Mouse (Mus musculus): ENCODE measurements around the gene Pitpnm2. TPM values are rescaled to one million over a fixed set of nuclear protein-coding genes. Genes with fewer than 3 reads are reported as not detected.
"Not testable (repeated sequence)": the region's sequence is repeated elsewhere in the genome, so short reads cannot be mapped to it uniquely, and the experiment has no call there.

Pitpnm2 gene
- total RNA-seq (2021): 10 to 100 TPM; 51.2 to 56.3 TPM
- long read RNA-seq, experiment 1, partial matches to known transcripts: 1 of 9 reads
- long read RNA-seq, experiment 1, other reads (novel, unspliced or antisense): 8 of 9 reads
- long read RNA-seq, experiment 2, partial matches to known transcripts: 3 of 14 reads
- long read RNA-seq, experiment 2, other reads (novel, unspliced or antisense): 11 of 14 reads

- DNase-seq (ENCODE audit: low spot score in 2 of 2): peak in 1 of 2 experiments; percentile 28
These were observed at the start of gene Pitpnm2 for GRCm38 (mm10) chr5:124249614-124250591. Pitpnm2 (minus strand) TSS chr5:124249760.

- DNase-seq (ENCODE audit: low spot score in 2 of 2): not testable (repeated sequence)
These were observed 49.7 kb upstream of the Pitpnm2 start for GRCm38 (mm10) chr5:124299307-124299706.

- DNase-seq (ENCODE audit: low spot score in 2 of 2): no peak
These were observed 46.9 kb upstream of the Pitpnm2 start for GRCm38 (mm10) chr5:124296475-124296874.

DNA sequence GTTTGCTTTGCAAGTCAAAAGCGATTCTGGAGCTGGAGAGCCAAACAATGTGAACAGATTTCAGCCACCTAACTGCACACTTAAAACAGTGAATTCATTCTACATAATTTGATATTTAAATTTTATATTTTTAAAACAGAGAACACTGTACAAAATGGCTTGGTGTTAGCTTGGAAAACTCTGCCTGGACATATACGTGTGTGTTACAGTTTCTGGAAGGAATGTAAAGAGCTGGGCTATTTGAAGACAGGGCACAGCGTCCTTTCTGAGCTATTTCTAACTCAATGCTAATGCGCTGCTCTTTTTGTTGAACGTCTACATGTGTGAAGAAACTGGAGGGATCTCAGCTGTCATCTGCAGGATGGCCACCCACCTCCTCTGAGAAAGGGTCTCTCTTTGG, 44.4 kb upstream of the Pitpnm2 start:
- DNase-seq (ENCODE audit: low spot score in 2 of 2): no peak

- DNase-seq (ENCODE audit: low spot score in 2 of 2): no peak
These were observed 40.7 kb upstream of the Pitpnm2 start for GRCm38 (mm10) chr5:124290216-124290615.

- DNase-seq (ENCODE audit: low spot score in 2 of 2): no peak
These were observed 38.2 kb upstream of the Pitpnm2 start for GRCm38 (mm10) chr5:124287616-124288247.

- no peak for DNase-seq (ENCODE audit: low spot score in 2 of 2)
These were observed 34.8 kb upstream of the Pitpnm2 start for GRCm38 (mm10) chr5:124284330-124284729.

GRCm38 (mm10) chr5:124282854-124283253, 33.3 kb upstream of the Pitpnm2 start:
- DNase-seq (ENCODE audit: low spot score in 2 of 2): no peak

DNA sequence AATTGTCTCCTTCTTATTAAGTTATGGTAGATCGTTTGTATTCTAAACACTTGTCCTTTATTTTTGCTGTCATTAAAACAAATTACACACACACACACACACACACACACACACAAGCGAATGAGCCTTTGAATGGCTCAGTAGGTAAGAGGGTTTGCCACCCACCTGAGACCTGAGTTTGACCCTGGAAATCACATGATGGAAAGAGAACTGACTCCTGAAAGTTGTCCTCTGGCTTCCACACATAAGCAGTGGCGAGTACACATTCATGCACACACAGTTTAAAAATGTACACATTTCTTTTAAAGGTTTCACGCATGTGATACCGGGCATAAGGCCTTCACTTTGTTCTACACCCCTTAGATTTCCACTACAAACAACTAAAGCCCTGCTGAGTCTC, 20.7 kb upstream of the Pitpnm2 start:
- DNase-seq (ENCODE audit: low spot score in 2 of 2): no peak

DNA sequence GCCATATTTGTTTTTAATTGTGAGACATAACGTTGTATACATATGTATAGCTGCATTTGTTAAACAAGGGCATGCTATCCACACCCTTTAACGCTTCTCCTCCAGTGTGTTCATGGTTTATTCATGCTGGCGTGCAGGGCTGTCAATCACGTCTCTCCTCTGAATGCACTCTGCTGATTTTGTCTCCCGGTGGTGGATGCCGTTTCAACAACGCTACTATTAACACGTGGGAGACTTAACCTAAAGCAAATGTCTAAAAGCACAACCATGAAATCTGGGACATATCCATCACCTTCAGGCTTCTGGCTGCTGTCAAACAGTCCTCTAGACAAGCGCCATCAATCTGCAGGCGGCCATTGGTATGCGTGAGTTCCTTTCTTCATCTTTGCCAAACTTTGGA, 20.1 kb upstream of the Pitpnm2 start:
- no peak for DNase-seq (ENCODE audit: low spot score in 2 of 2)

DNA sequence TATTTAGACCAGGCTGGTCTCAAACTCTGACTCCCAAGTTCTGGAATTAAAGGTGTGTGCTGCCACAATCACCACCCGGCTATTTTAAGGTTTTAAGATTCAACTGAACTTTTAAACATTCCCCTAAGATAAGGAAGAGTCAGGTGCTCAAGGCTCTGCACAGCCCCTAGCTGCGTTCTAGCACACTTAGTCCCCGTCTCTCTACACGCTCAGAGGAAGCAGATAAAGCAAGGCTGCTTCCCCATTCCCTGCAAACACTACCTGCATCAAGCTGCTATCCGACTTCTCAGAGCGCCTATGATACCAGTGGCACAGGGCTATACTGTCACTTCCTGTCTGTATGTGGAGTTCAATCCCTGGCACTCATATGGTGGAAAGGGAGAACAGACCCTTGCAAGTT, 18.1 kb upstream of the Pitpnm2 start:
- DNase-seq (ENCODE audit: low spot score in 2 of 2): no peak

- no peak for DNase-seq (ENCODE audit: low spot score in 2 of 2)
These were observed 17.3 kb upstream of the Pitpnm2 start for GRCm38 (mm10) chr5:124266821-124267220.

DNA sequence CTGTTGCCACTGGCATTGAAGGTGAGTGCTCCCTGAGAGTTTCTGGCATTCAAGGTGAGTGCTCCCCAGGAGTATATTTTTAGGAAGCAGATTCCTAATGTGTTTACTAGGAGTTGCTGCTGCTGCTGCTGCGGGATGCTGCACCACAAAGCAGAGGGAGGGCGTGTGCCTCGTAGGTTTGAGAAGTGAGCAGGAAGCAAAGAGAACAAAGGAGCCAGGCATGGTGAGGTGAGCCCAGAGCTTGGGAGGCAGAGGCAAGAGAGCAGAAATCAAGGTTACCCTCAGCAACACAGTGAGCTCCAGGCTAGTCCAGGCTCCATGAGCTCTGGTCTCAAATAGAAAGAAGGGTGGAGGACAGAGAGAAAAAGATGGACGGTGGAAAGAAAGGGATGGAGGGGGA, 13.7 kb upstream of the Pitpnm2 start:
- no peak for DNase-seq (ENCODE audit: low spot score in 2 of 2)

DNA sequence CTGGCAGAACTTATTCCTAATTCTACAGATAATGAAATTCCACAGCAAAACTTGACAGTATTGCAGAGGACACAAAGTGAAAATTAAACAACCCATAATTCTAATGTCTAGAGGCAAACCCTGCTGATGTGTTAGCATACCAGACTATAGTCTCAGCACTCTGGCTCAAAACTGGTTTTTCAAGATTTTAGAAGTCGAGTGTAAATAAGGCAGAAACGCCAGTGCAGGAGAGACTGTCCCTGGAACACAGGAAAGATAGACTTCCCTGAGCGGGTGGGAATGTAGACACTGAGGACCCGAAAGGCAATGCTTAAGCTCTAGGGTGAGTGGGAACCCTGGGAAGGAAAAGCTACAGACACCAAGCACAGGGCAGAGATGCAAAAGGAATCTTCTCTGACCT, 12.5 kb upstream of the Pitpnm2 start:
- no peak for DNase-seq (ENCODE audit: low spot score in 2 of 2)

DNA sequence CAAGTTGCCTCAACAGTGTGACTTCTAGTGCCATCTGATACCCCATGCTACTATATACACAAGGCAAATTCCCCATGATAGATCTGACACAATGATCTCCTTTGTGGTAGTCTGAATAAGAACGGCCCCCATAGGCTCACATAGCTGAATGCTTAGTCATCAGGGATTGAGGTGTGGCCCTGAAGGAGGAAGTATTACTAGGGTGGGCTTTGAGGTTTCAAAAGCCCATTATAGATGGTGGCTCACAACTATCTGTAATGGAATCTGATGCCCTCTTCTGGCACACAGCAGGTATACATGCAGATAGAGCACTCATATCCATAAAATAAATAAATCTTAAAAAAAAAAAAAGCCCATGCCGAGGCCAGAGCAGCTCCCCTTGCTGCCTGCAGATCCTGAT, 9.6 kb upstream of the Pitpnm2 start:
- DNase-seq (ENCODE audit: low spot score in 2 of 2): no peak

DNA sequence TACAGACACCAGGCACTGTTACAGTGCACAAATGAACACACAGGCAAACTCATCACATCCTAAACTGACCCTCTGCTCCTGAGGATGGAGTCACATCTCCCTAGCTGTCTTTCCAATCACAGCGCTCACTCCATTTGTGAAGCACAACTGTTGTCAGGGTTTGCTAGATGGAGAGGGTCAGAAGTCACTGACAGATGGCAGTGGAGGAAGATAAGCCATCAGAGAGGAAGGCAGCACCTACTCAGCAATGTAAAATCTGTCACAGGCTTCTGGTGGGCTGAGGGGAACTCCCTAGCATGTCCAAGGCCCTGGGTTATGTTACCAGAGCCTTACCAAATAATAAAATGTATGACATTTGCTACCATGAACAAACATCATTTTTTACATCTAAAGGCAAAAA, 8.5 kb upstream of the Pitpnm2 start:
- no peak for DNase-seq (ENCODE audit: low spot score in 2 of 2)

DNA sequence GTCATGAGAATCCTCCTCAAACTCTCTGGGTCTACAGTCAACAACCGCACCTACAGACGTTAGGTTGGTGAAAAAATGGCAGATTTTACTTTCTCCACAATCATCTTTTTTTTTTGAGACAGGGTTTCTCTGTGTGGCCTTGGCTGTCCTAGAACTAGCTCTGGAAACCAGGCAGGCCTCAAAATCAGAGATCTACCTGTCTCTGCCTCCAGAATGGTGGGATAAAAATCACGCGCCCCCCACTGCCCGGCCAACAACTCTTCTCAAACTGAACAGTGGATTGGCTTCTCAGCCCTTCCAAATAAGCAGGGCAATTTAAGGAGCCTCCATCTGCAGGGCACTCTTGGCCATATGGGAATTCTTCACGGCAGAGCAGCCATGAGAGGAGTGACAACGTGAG, 5.6 kb upstream of the Pitpnm2 start:
- no peak for DNase-seq (ENCODE audit: low spot score in 2 of 2)

DNA sequence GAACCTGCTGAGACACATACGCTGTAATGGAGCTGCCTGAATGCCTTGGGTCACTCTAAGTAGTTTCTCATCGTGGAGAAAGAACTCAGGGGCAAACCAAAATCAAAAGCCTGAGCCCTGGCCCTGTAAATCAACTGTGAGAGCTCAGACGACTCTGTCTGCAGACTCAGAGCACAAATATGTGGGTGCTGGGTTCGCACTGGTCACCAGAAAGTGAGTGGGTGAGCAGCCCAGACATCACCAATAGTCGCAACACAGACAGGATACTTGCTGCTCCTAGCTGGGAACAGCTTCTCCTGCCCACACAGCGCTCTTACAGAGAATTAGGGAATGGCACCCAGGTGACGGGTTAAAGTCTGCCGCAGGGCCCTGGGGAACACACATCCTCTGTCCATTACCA, 4.0 kb upstream of the Pitpnm2 start:
- no peak for DNase-seq (ENCODE audit: low spot score in 2 of 2)

- no peak for DNase-seq (ENCODE audit: low spot score in 2 of 2)
These were observed 3.2 kb upstream of the Pitpnm2 start for GRCm38 (mm10) chr5:124252580-124253320.

GRCm38 (mm10) chr5:124251070-124251469, 1.5 kb upstream of the Pitpnm2 start:
- DNase-seq (ENCODE audit: low spot score in 2 of 2): no peak
